Mouse (Mus musculus) heart, postnatal 0 days (tissue): ENCODE measurements around the gene Zswim7.

ENCODE experiments used
- CTCF ChIP-seq: IDR thresholded peaks from 2 replicates; pipeline ENCODE4 v1.5.1; 2016; ENCODE audit warnings: antibody characterized with exemption, control low read depth, low read depth
- EP300 ChIP-seq: IDR thresholded peaks from 2 replicates; pipeline ENCODE4 v1.6.1; 2016; ENCODE audit warnings: antibody characterized with exemption, low read depth

DNA sequence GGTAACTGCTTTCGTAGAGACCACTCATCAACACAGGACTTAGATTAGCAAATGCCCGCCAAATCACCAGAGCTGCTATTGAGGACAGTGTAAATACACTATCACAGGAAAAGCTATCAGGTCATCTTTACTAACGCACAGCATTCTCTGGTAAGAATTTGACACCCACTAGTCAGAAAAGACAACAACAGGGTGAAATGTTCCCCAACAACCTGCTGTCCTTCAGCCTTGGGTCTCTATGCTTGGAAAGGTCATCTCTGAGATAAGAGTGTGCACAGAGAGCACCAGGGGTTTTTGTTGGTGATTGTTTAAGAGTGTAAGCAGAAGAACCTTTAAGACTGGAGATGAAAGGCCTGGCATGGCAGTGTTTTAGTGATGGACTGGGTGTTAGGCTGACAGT lies 42.5 kb upstream of the Zswim7 start:
- TF ChIP-seq CTCF, result no peak
- TF ChIP-seq EP300, result no peak
